ENCODE assay signal across 1 mouse cellular context in genomic region chr11:58954170-58954419, GRCm38 (mm10).
TF ChIP-seq lines count a peak whose summit lies in the region.

No protein-coding gene starts in this region.

TF ChIP-seq in CH12.LX, 34 proteins besides CTCF, POLR2A, EP300 and RAD21:
- peak; percentile 4; the same call in 1 of the 2 replicates for TF ChIP-seq E2F4 (IDR thresholded peaks at IDR 0.05; ENCODE audit: insufficient replicate concordance, low read depth, low read length)
- 0 out of 2 replicates have a peak, but pooled peaks have one; percentile 56 for TF ChIP-seq ELF1 (IDR thresholded peaks at IDR 0.05; ENCODE audit: low read depth, low read length)
